Mouse (Mus musculus): ENCODE data around the gene Zfp1. TPM values are rescaled to one million over a fixed set of nuclear protein-coding genes. Genes with fewer than 3 reads are reported as not detected.
A peak's percentile ranks its signal among the peaks of the same experiment; 100 is the strongest.

Gene Zfp1
- polyA plus RNA-seq, 1 experiment from 2014 or later = 15.9 TPM

GRCm38 (mm10) chr8:111676237-111676636, 33.0 kb downstream of the Zfp1 start:
- Histone ChIP-seq H3K27me3 (ENCODE audit: insufficient read depth, low read length) (no peaks in the 10 kb centered on the region), H3K27ac (no peak overlapping the region), H3K9me3 (replicated peaks; ENCODE audit: low read length) (no peaks in the 10 kb centered on the region), H3K4me1 (replicated peaks; ENCODE audit: insufficient read depth, low read length) (no peaks in the 10 kb centered on the region), H3K36me3 (ENCODE audit: insufficient read depth, low read length) (peaks cover 4% of the 10 kb centered on the region; the same call in 1 of the 2 replicates), H3K4me2 (ENCODE audit: low read length) (no peak overlapping the region), H3K9ac (ENCODE audit: low read depth, low read length) (no peak overlapping the region), H3K4me3 (replicated peaks; ENCODE audit: low read depth, low read length) (no peak overlapping the region)
- DNase-seq (ENCODE audit: low spot score) = no peak
- peak; percentile 53 for TF ChIP-seq CTCF (IDR thresholded peaks at IDR 0.05; ENCODE audit: low read depth)
- 79% methylated on average over 8 of the region's 8 CpGs for WGBS
- ATAC-seq (replicated peaks; ENCODE audit: low FRiP score, low read depth) = no peak

- no peaks in the 10 kb centered on the region for H3K27me3 ChIP-seq (ENCODE audit: insufficient read depth, low read length)
- H3K9ac ChIP-seq (ENCODE audit: low read depth, low read length) = no peak overlapping the region
- no peaks in the 10 kb centered on the region for H3K9me3 ChIP-seq (replicated peaks; ENCODE audit: low read length)
- peak; percentile 92 for TF ChIP-seq CTCF (IDR thresholded peaks at IDR 0.05; ENCODE audit: low read depth)
- no peak overlapping the region for H3K4me3 ChIP-seq (replicated peaks; ENCODE audit: low read depth, low read length)
- 31% methylated on average over 3 of the region's 3 CpGs for WGBS
- no peaks in the 10 kb centered on the region for H3K4me1 ChIP-seq (replicated peaks; ENCODE audit: insufficient read depth, low read length)
- H3K27ac ChIP-seq = no peak overlapping the region
- no peaks in the 10 kb centered on the region for H3K36me3 ChIP-seq (ENCODE audit: insufficient read depth, low read length)
- no peak for ATAC-seq (replicated peaks; ENCODE audit: low FRiP score, low read depth)
- no peak overlapping the region for H3K4me2 ChIP-seq (ENCODE audit: low read length)
- DNase-seq (ENCODE audit: low spot score) = peak; percentile 85
These were observed 34.9 kb downstream of the Zfp1 start for GRCm38 (mm10) chr8:111678111-111678510.

- H3K9ac ChIP-seq (ENCODE audit: low read depth, low read length) = no peak overlapping the region
- no peaks in the 10 kb centered on the region for H3K9me3 ChIP-seq (replicated peaks; ENCODE audit: low read length)
- no peak for TF ChIP-seq CTCF (IDR thresholded peaks at IDR 0.05; ENCODE audit: low read depth)
- ATAC-seq (replicated peaks; ENCODE audit: low FRiP score, low read depth) (no peak), DNase-seq (ENCODE audit: low spot score) (no peak)
- no peaks in the 10 kb centered on the region for H3K36me3 ChIP-seq (ENCODE audit: insufficient read depth, low read length)
- H3K4me3 ChIP-seq (replicated peaks; ENCODE audit: low read depth, low read length) = no peak overlapping the region
- H3K27me3 ChIP-seq (ENCODE audit: insufficient read depth, low read length) = no peaks in the 10 kb centered on the region
- H3K27ac ChIP-seq = no peak overlapping the region
- H3K4me1 ChIP-seq (replicated peaks; ENCODE audit: insufficient read depth, low read length) = no peaks in the 10 kb centered on the region
- no peak overlapping the region for H3K4me2 ChIP-seq (ENCODE audit: low read length)
- WGBS = 86% methylated on average over 7 of the region's 7 CpGs
These were observed 35.6 kb downstream of the Zfp1 start for GRCm38 (mm10) chr8:111678848-111679247.

GRCm38 (mm10) chr8:111680423-111681028, 37.3 kb downstream of the Zfp1 start:
- Histone ChIP-seq H3K4me1 (replicated peaks; ENCODE audit: insufficient read depth, low read length) (no peaks in the 10 kb centered on the region), H3K27ac (no peak overlapping the region), H3K4me2 (ENCODE audit: low read length) (peak overlapping the region; percentile 18; the same call in 1 of the 2 replicates), H3K9ac (ENCODE audit: low read depth, low read length) (no peak overlapping the region), H3K9me3 (replicated peaks; ENCODE audit: low read length) (no peaks in the 10 kb centered on the region), H3K4me3 (replicated peaks; ENCODE audit: low read depth, low read length) (no peak overlapping the region), H3K27me3 (ENCODE audit: insufficient read depth, low read length) (no peaks in the 10 kb centered on the region), H3K36me3 (ENCODE audit: insufficient read depth, low read length) (no peaks in the 10 kb centered on the region)
- peak; percentile 37 for TF ChIP-seq CTCF (IDR thresholded peaks at IDR 0.05; ENCODE audit: low read depth)
- WGBS = 43% methylated on average over 17 of the region's 17 CpGs
- peak; percentile 15 for DNase-seq (ENCODE audit: low spot score)
- 0 out of 2 replicates have a peak, but pooled peaks have one; percentile 45 for ATAC-seq (replicated peaks; ENCODE audit: low FRiP score, low read depth)

GRCm38 (mm10) chr8:111681153-111681552, 38.0 kb downstream of the Zfp1 start:
- Histone ChIP-seq H3K4me2 (ENCODE audit: low read length) (no peak overlapping the region), H3K9me3 (replicated peaks; ENCODE audit: low read length) (no peaks in the 10 kb centered on the region), H3K4me1 (replicated peaks; ENCODE audit: insufficient read depth, low read length) (no peaks in the 10 kb centered on the region), H3K4me3 (replicated peaks; ENCODE audit: low read depth, low read length) (no peak overlapping the region), H3K9ac (ENCODE audit: low read depth, low read length) (no peak overlapping the region), H3K36me3 (ENCODE audit: insufficient read depth, low read length) (no peaks in the 10 kb centered on the region), H3K27me3 (ENCODE audit: insufficient read depth, low read length) (no peaks in the 10 kb centered on the region), H3K27ac (no peak overlapping the region)
- TF ChIP-seq CTCF (IDR thresholded peaks at IDR 0.05; ENCODE audit: low read depth) = no peak
- 77% methylated on average over 11 of the region's 11 CpGs for WGBS
- ATAC-seq (replicated peaks; ENCODE audit: low FRiP score, low read depth) (no peak), DNase-seq (ENCODE audit: low spot score) (no peak)

- Histone ChIP-seq H3K4me3 (replicated peaks; ENCODE audit: low read depth, low read length) (no peak overlapping the region), H3K4me1 (replicated peaks; ENCODE audit: insufficient read depth, low read length) (no peaks in the 10 kb centered on the region), H3K36me3 (ENCODE audit: insufficient read depth, low read length) (no peaks in the 10 kb centered on the region), H3K9me3 (replicated peaks; ENCODE audit: low read length) (no peaks in the 10 kb centered on the region), H3K27me3 (ENCODE audit: insufficient read depth, low read length) (no peaks in the 10 kb centered on the region), H3K4me2 (ENCODE audit: low read length) (no peak overlapping the region), H3K27ac (no peak overlapping the region), H3K9ac (ENCODE audit: low read depth, low read length) (no peak overlapping the region)
- no peak for ATAC-seq (replicated peaks; ENCODE audit: low FRiP score, low read depth)
- no peak for DNase-seq (ENCODE audit: low spot score)
- WGBS = 30% methylated on average over 9 of the region's 9 CpGs
- no peak for TF ChIP-seq CTCF (IDR thresholded peaks at IDR 0.05; ENCODE audit: low read depth)
These were observed 39.3 kb downstream of the Zfp1 start for GRCm38 (mm10) chr8:111682521-111682920.

- ATAC-seq (replicated peaks; ENCODE audit: low FRiP score, low read depth) (no peak), DNase-seq (ENCODE audit: low spot score) (no peak)
- H3K27ac ChIP-seq = no peak overlapping the region
- no peaks in the 10 kb centered on the region for H3K36me3 ChIP-seq (ENCODE audit: insufficient read depth, low read length)
- H3K27me3 ChIP-seq (ENCODE audit: insufficient read depth, low read length) = no peaks in the 10 kb centered on the region
- no peak overlapping the region for H3K4me2 ChIP-seq (ENCODE audit: low read length)
- H3K4me1 ChIP-seq (replicated peaks; ENCODE audit: insufficient read depth, low read length) = no peaks in the 10 kb centered on the region
- no peaks in the 10 kb centered on the region for H3K9me3 ChIP-seq (replicated peaks; ENCODE audit: low read length)
- TF ChIP-seq CTCF (IDR thresholded peaks at IDR 0.05; ENCODE audit: low read depth) = no peak
- no peak overlapping the region for H3K4me3 ChIP-seq (replicated peaks; ENCODE audit: low read depth, low read length)
- no peak overlapping the region for H3K9ac ChIP-seq (ENCODE audit: low read depth, low read length)
- whole genome bisulfite sequencing = 68% methylated on average over 13 of the region's 13 CpGs
These were observed 43.7 kb downstream of the Zfp1 start for GRCm38 (mm10) chr8:111686881-111687280.
